Mouse (Mus musculus) cortical plate, adult 2 months (tissue): ENCODE results near the gene Rock2. TPM values are rescaled to one million over a fixed set of nuclear protein-coding genes. Genes with fewer than 3 reads are reported as not detected.

Experiments used
- H3K27ac ChIP-seq: fragments of 200-500 bp; 2 replicates; pipeline ENCODE4 v1.5.1; 2012; ENCODE audit warnings: low read length, control low read depth, inconsistent platforms; ENCODE audit not compliant: insufficient read depth
- H3K4me1 ChIP-seq: fragments of 200-500 bp; 2 replicates; pipeline ENCODE4 v1.6.1; 2011; ENCODE audit warnings: low read length; ENCODE audit not compliant: control insufficient read depth, insufficient read depth
- H3K4me3 ChIP-seq: fragments of 200-500 bp; 2 replicates; pipeline ENCODE4 v1.5.1; 2011; ENCODE audit warnings: mild to moderate bottlenecking, low read length, control low read depth; ENCODE audit not compliant: insufficient read depth
- CTCF ChIP-seq: fragments of 200-500 bp; IDR thresholded peaks from 2 replicates; pipeline ENCODE4 v1.5.1; 2011; ENCODE audit warnings: mild to moderate bottlenecking, control low read depth, low read length; ENCODE audit not compliant: insufficient read depth; ENCODE audit errors: extremely low read depth
- POLR2A ChIP-seq: fragments of 200-500 bp; IDR thresholded peaks from 2 replicates; pipeline ENCODE4 v1.6.1; 2011; ENCODE audit warnings: mild to moderate bottlenecking, low read length, control low read depth; ENCODE audit not compliant: insufficient read depth; ENCODE audit errors: extremely low read depth
- polyA plus RNA-seq: library from polyadenylated mRNA; depleted of rRNA; stranded (reverse); fragments of >200 nt; gene quantifications from 2 replicates; pipeline ENCODE4 v1.2.3, GENCODE M21; 2012

The Rock2 gene
- polyA plus RNA-seq, 1 experiment = 48.3 TPM

DNA sequence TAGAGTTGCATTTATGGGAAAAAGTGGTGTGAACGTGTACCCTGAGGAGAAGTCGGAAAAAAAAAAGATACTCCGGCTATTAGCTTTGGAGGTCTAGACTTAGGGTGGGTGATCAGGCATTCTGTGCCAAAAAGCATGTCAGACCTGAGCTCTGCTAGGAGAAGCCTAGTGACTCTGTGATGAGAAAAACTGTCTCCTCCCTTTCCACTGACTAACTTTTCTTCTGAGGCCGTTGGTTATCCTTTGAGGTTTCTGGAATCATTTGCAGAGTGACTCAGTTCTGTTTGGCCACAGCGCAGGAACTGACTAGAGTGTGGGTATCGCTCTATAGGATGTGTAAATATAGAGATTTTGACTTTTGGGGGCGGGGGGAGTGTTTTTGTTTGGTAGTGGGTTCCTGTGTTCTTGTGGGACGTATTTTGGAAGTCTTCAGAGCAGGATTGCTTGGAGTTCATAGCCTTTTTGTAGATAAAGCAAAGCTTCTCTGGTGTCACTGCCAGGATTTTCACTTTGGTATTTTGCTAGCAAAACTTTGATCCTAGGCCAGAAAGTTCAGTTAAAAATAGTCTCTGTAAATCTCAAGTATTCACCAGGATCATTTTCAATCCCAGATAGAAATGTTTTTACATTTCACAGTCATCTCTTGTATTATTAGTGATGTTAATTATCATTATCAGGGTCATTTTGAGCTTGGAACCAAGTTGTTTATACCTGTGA lies 1.5 kb downstream of the Rock2 start:
- Histone ChIP-seq H3K27ac (peak overlapping the region; percentile 12; the same call in 1 of the 2 replicates), H3K4me3 (peak overlapping the region; percentile 72), H3K4me1 (peaks cover 6% of the 10 kb centered on the region)
- TF ChIP-seq POLR2A (no peak), CTCF (no peak)

DNA sequence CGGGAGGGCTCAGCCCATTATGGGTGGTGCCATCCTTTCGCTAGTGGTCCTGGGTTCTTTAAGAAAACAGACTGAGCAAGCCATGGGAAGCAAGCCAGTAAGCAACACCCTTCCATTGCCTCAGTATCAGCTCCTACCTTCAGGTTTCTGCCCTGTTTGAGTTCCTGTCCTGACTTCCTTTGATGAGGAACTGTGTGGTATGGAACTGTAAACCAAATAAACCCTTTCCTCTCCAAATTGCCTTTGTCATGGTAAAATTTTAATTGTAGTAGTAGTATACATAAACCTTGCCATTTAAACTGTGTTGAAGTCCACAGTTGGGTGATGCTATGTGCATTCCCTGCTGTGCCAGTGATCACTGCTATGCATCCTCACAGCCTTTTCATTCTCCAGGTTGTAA lies 2.5 kb downstream of the Rock2 start:
- Histone ChIP-seq H3K4me1 (peaks cover 6% of the 10 kb centered on the region), H3K4me3 (peak overlapping the region; percentile 72; the same call in 1 of the 2 replicates), H3K27ac (no peak overlapping the region)
- no peak for TF ChIP-seq POLR2A
- TF ChIP-seq CTCF = no peak

DNA sequence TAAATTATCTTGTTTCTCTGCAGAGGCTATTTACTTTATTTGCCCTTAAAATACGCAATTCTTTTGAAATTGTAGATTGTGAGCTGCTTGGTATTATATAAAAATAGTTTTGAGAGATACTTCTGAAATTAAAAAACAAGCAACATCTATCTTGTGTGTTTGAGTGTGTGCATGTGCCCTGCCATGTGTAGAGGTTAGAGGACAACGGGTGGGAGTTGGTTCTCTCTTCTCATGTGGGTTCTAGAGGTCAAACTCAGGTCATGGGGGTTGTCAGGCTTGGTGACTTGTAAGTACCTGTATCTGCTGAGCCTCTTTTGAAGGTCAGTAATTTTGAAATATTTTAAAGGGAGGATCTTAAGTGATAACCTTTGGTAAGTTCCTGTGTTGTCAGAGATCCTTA lies 3.5 kb downstream of the Rock2 start:
- H3K27ac ChIP-seq = no peak overlapping the region

DNA sequence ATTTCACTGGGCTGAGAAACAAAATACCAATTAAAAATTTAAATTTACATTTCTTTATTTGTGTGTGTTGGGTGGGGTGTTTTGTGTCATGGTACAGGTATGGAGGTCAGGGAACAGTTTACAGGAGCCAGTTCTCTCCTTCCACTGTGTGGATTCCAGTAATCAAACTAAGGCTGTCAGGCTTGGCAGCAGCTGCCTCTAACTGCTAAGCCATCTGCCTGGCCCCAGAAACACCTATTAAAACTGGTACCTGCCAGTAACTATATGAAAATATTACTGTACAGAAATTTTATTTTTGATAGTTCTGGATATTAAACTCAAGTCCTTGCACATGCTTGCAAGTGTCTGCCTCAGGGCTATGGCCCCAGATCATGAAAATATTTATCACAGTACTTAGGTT lies 4.1 kb downstream of the Rock2 start:
- no peak for TF ChIP-seq CTCF
- no peak for TF ChIP-seq POLR2A
- H3K27ac ChIP-seq = no peak overlapping the region
- H3K4me1 ChIP-seq = peaks cover 6% of the 10 kb centered on the region
- no peak overlapping the region for H3K4me3 ChIP-seq

More for the DNA sequence above, 3.5 kb downstream of the Rock2 start:
- no peak overlapping the region for H3K4me3 ChIP-seq
- TF ChIP-seq CTCF = no peak
- H3K4me1 ChIP-seq = peaks cover 6% of the 10 kb centered on the region

DNA sequence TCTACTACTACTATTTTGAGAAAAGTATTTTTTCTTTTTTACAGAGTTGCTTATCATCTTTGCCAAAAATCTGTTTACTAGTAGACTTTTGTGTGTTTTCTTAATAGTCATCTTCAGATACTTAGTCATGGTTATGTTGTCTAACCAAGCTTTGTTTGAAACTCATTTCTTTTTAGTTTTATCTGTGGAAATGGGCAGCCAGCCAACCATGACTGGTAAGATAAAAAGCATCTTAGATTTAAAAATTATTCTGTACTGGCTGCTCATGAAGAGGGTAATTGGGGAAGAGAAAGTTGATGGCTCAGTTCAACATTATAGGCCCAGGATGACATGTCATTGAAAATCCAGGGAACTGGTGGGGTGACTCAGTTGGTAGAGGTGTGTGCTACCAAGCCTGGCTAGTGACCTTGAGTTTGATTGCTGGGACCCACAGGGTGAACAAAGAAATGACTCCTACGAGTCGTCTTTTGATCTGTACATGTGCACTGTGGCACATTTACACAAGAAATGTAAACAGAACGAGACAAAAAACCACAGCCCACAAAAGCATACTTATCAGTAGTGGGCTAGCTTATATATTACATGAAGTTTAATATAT lies 6.0 kb downstream of the Rock2 start:
- H3K4me1 ChIP-seq = peaks cover 5% of the 10 kb centered on the region
- H3K27ac ChIP-seq = no peak overlapping the region; the same call in 1 of the 2 replicates
- no peak for TF ChIP-seq CTCF
- TF ChIP-seq POLR2A = no peak

DNA sequence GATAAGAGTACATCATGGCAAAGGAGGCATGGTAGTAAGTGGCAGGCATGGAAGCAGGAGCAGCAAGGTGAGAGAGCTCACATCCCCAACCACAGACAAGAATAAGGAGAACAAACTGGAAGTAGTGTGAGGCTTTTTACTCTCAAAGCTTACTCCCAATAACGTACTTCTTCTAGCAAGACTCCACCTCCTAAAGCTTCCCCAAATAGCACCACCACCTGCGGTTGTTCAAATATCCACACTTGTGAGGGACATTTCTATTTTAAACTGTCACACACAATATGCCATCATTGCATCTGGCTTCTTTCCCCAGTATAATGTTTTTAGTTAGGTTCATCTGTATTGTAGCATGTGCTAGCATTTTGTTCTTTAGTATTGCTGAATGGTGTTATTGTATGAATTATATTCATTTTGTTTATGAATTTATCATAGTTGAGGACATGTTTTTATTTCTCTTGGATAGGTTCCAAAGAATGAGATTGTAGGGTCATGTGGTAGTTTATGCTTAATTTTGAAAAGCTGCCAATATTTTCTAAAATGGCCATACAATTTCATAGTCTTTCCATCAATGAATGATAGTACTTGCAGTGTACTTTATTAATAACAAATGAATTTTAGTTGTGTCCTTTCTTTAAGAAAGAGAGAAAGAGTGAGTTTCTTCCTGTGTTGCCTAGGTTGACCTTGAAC lies 9.4 kb downstream of the Rock2 start:
- H3K4me3 ChIP-seq = no peak overlapping the region
- TF ChIP-seq CTCF = no peak
- TF ChIP-seq POLR2A = no peak
- H3K27ac ChIP-seq = no peak overlapping the region
- H3K4me1 ChIP-seq = peaks cover 3% of the 10 kb centered on the region

More for the DNA sequence above, 6.0 kb downstream of the Rock2 start:
- no peak overlapping the region for H3K4me3 ChIP-seq

DNA sequence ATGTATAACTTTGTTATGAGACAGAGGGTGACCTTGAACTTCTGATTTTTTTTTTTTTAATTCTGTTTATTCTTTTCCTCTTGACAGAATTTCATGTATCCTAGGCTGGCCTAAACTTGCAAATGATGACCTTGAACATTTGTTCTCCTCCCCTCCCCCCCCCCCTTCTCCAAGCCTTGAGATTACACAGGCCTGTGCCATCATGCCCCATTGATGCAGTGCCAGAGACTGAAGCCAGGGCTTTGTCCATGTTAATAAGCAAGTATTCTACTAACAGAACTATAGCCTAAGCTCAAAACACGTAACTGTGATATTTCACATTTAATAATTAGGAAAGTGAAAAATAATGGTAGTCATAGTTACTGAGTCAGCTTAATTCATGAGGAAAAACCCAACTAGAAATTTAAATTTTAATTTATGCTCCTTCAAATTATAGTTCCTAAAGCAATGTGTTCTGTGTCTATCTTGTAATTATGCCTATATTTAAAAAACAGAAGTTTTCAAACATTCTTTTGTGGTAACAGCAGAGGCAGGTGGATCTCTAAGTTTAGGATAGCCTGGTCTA lies 12.7 kb downstream of the Rock2 start:
- H3K4me1 ChIP-seq = peaks cover 1% of the 10 kb centered on the region; the same call in 1 of the 2 replicates
- TF ChIP-seq CTCF (no peak), POLR2A (no peak)
- no peak overlapping the region for H3K27ac ChIP-seq
- H3K4me3 ChIP-seq = no peak overlapping the region

DNA sequence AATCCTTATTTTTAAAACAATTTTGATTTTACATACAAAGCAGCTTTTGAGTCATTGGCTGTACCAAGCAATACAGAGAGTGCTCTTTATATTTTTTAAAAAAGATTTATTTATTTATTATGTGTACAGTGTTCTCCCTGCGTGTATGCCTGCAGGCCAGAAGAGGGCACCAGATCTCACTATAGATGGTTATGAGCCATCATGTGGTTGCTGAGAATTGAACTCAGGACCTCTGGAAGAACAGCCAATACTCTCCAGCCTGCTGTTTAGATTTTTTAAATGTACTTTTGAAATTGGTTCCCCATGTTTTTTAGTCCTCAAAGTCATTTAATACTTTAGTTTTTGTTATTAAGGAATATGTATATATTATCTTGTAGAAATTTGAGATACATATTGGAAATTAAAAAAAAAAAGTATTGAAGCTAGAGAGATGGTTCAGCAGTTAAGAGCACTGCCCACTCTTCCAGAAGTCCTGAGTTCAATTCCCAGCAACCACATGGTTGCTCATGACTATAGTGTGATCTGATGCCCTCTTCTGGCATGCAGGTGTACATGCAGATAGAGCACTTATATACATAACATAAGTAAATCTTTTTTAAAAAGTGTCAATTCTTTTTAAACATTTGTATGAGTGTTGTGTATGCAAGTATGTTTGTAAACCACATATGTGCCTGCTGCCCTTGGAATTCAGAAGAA lies 13.4 kb downstream of the Rock2 start:
- H3K4me3 ChIP-seq = no peak overlapping the region
- TF ChIP-seq POLR2A (no peak), CTCF (no peak)
- no peak overlapping the region for H3K27ac ChIP-seq
- H3K4me1 ChIP-seq = peaks cover 1% of the 10 kb centered on the region; the same call in 1 of the 2 replicates

DNA sequence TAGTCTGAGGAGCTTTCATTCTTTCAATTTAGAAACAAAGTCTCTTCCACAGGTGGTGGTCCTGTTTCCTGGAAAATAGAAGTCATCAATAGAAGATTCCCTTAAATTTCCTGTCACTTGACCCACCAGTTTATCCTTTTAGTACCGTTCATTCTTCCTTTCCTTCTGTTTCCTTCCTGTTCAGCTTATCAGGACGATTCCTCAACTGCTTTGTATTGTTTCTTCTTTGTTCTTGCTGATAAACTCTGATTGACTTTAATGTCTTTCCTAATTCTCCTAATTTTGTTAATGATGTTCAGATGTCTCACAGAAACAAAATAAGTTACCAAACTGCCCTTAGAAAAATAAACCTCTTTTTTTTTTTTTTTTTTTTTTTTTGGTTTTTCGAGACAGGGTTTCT lies 16.8 kb downstream of the Rock2 start:
- no peak overlapping the region for H3K4me3 ChIP-seq
- no peak overlapping the region for H3K27ac ChIP-seq
- TF ChIP-seq CTCF = no peak
- TF ChIP-seq POLR2A = no peak
- H3K4me1 ChIP-seq = no peaks in the 10 kb centered on the region
